Mouse (Mus musculus) adrenal gland, postnatal 36 days (tissue): ENCODE data around the gene Sbk3. TPM values are rescaled to one million over a fixed set of nuclear protein-coding genes. Genes with fewer than 3 reads are reported as not detected.

Source experiments
- total RNA-seq, 2 experiments: library from RNA; stranded (reverse); gene quantifications; 2 replicates each; pipeline ENCODE4 v1.2.3; 2021

Sbk3 gene
- total RNA-seq, 2 experiments from 2014 or later: 0.23 to 0.50 TPM

Other genes with a start within 250 kb of the Sbk3 start
- under 1 TPM; 0.16 to 0.43 TPM for gene Tmem150b, start 245.9 kb downstream of the Sbk3 start, total RNA-seq
- gene Kmt5c, start 231.1 kb downstream of the Sbk3 start, total RNA-seq: 10 to 100 TPM; 30.5 to 34.6 TPM
- gene Cox6b2, start 218.1 kb downstream of the Sbk3 start, total RNA-seq: 1 to 10 TPM; 7.5 to 7.8 TPM
- gene Fam71e2, start 199.9 kb downstream of the Sbk3 start, total RNA-seq: not detected
- under 1 TPM; 0.13 to 0.56 TPM for gene Il11, start 188.3 kb downstream of the Sbk3 start, total RNA-seq
- gene Tmem190, start 188.2 kb downstream of the Sbk3 start, total RNA-seq: not detected
- 10 to 100 TPM in 1 of 2 experiments, 1 to 10 TPM in 1; 8.2 to 15.0 TPM for gene Tmem238, start 181.5 kb downstream of the Sbk3 start, total RNA-seq
- gene Rpl28, start 178.3 kb downstream of the Sbk3 start, total RNA-seq: 1,000 to 10,000 TPM in 1 of 2 experiments, 100 to 1,000 TPM in 1; 989 to 1,001 TPM
- 100 to 1,000 TPM; 123 to 125 TPM for gene Ube2s, start 158.6 kb downstream of the Sbk3 start, total RNA-seq
- gene Shisa7, start 126.5 kb downstream of the Sbk3 start, total RNA-seq: under 1 TPM; 0.86 to 0.93 TPM
- 10 to 100 TPM in 1 of 2 experiments, 1 to 10 TPM in 1; 9.2 to 23.4 TPM for gene Isoc2b, start 100.9 kb downstream of the Sbk3 start, total RNA-seq
- 10 to 100 TPM; 23.5 to 47.3 TPM for gene Isoc2a, start 94.0 kb downstream of the Sbk3 start, total RNA-seq
- gene Gm36210, start 64.7 kb downstream of the Sbk3 start, total RNA-seq: not detected
- gene Zfp628, start 56.0 kb downstream of the Sbk3 start, total RNA-seq: 10 to 100 TPM; 13.7 to 15.5 TPM
- gene Nat14, start 49.1 kb downstream of the Sbk3 start, total RNA-seq: 10 to 100 TPM in 1 of 2 experiments, 1 to 10 TPM in 1; 7.1 to 11.5 TPM
- 1 to 10 TPM; 1.7 to 2.7 TPM for gene Ssc5d, start 45.4 kb downstream of the Sbk3 start, total RNA-seq
- gene Sbk2, start 6.8 kb downstream of the Sbk3 start, total RNA-seq: under 1 TPM; 0.36 to 0.89 TPM
- 10 to 100 TPM; 16.5 to 16.8 TPM for gene Zfp579, start 25.0 kb upstream of the Sbk3 start, total RNA-seq
- 10 to 100 TPM in 1 of 2 experiments, 1 to 10 TPM in 1; 8.7 to 14.0 TPM for gene Zfp524, start 43.2 kb upstream of the Sbk3 start, total RNA-seq
- gene Fiz1, start 43.5 kb upstream of the Sbk3 start, total RNA-seq: 10 to 100 TPM; 23.5 to 31.5 TPM
- not detected for gene Gm44973, start 44.3 kb upstream of the Sbk3 start, total RNA-seq
- 10 to 100 TPM; 22.1 to 24.1 TPM for gene Zfp865, start 49.2 kb upstream of the Sbk3 start, total RNA-seq
- gene Ccdc106, start 49.4 kb upstream of the Sbk3 start, total RNA-seq: 1 to 10 TPM in 1 of 2 experiments, under 1 TPM in 1; 0.96 to 1.4 TPM
- not detected for gene 4632433K11Rik, start 63.0 kb upstream of the Sbk3 start, total RNA-seq
- 1 to 10 TPM; 3.8 to 4.5 TPM for gene Zfp784, start 67.3 kb upstream of the Sbk3 start, total RNA-seq
- 1 to 10 TPM; 6.4 to 9.3 TPM for gene Zfp580, start 80.4 kb upstream of the Sbk3 start, total RNA-seq
- gene U2af2, start 91.0 kb upstream of the Sbk3 start, total RNA-seq: 100 to 1,000 TPM; 143 to 180 TPM
- gene Epn1, start 109.1 kb upstream of the Sbk3 start, total RNA-seq: 100 to 1,000 TPM; 146 to 155 TPM
- gene Rfpl4, start 145.8 kb upstream of the Sbk3 start, total RNA-seq: under 1 TPM in 1 of 2 experiments, not detected in 1; 0.56 TPM
- gene Rasl2-9, start 154.8 kb upstream of the Sbk3 start, total RNA-seq: 1 to 10 TPM; 1.3 to 1.4 TPM
- not detected for gene Vmn1r55, start 178.5 kb upstream of the Sbk3 start, total RNA-seq
- not detected for gene Vmn1r56, start 225.6 kb upstream of the Sbk3 start, total RNA-seq
- not detected for gene Vmn1r57, start 247.3 kb upstream of the Sbk3 start, total RNA-seq